Mouse (Mus musculus) cerebellum, adult 2 months (tissue): ENCODE measurements around the gene Ccnd3.

ENCODE experiments used
- CTCF ChIP-seq: fragments of 200-500 bp; IDR thresholded peaks from 2 replicates; pipeline ENCODE4 v1.5.1; 2011; ENCODE audit warnings: low read depth, mild to moderate bottlenecking, control low read depth, low read length, moderate library complexity, borderline replicate concordance; ENCODE audit not compliant: insufficient read depth
- POLR2A ChIP-seq: fragments of 200-500 bp; IDR thresholded peaks from 2 replicates; pipeline ENCODE4 v1.6.1; 2011; ENCODE audit warnings: low read length, control low read depth, borderline replicate concordance; ENCODE audit not compliant: insufficient read depth

DNA sequence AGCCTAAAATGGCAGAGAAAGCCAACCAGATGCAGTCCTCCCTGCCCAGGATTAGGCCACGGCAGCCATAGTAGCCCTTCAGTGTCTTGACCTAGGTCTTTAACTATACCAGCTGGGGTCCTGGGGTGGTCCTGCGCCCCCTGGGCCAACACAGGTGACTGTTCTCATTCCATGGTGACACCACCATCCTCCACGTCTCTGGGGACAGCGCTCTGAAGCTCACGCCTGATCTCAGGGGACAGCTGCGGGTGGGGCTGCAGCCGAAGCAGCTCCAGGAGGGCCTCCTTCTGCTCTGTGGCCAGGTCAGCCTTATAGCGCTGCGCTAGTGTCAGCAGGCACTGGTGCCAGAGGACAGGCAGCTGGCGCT, 96.5 kb downstream of the Ccnd3 start:
- TF ChIP-seq POLR2A, result no peak
- no peak for TF ChIP-seq CTCF
